Mouse (Mus musculus) E14TG2a.4 (cell line): Measurements from ENCODE around the gene Krt35.

ENCODE experiments used
- H3K27me3 ChIP-seq: 2 replicates; pipeline ENCODE4 v1.6.1; 2014; ENCODE audit warnings: low read length, control low read depth; ENCODE audit not compliant: insufficient read depth
- H3K36me3 ChIP-seq: 2 replicates; pipeline ENCODE4 v1.6.1; 2014; ENCODE audit warnings: low read length, control low read depth; ENCODE audit not compliant: insufficient read depth
- H3K4me1 ChIP-seq: replicated peaks from 2 replicates; pipeline ENCODE4 v1.6.1; 2014; ENCODE audit warnings: low read depth, low read length, control low read depth
- H3K4me3 ChIP-seq: replicated peaks from 2 replicates; pipeline ENCODE4 v1.5.1; 2014; ENCODE audit warnings: mild to moderate bottlenecking, low read length
- H3K9me3 ChIP-seq: 2 replicates; pipeline ENCODE4 v1.6.1; 2014; ENCODE audit warnings: low read length, control low read depth
- CTCF ChIP-seq: conservative IDR thresholded peaks from 2 replicates; pipeline ENCODE4 v1.5.1; 2014; ENCODE audit warnings: low read length
- NANOG ChIP-seq: IDR thresholded peaks from 2 replicates; pipeline ENCODE4 v1.6.1; 2014; ENCODE audit warnings: borderline replicate concordance, low read length, mixed read lengths
- POU5F1 ChIP-seq: IDR thresholded peaks from 2 replicates; pipeline ENCODE4 v1.6.1; 2014; ENCODE audit warnings: low read length, borderline replicate concordance

The Krt35 gene

GRCm38 (mm10) chr11:100121466-100121865, 25.4 kb upstream of the Krt35 start, which contains the start of gene Krt13:
Krt13 (minus strand) TSS chr11:100121566.
- Histone ChIP-seq H3K4me1 (no peaks in the 10 kb centered on the region; the same call in 1 of the 2 replicates), H3K27me3 (peaks cover 22% of the 10 kb centered on the region), H3K4me3 (no peak within 1 kb of the TSS), H3K9me3 (peaks cover 7% of the 10 kb centered on the region; the same call in 1 of the 2 replicates), H3K36me3 (no peaks in the 10 kb centered on the region)
- TF ChIP-seq CTCF (no peak), NANOG (no peak), POU5F1 (no peak)

GRCm38 (mm10) chr11:100120331-100120730, 24.3 kb upstream of the Krt35 start:
- Histone ChIP-seq H3K4me1 (peaks cover 9% of the 10 kb centered on the region), H3K36me3 (no peaks in the 10 kb centered on the region), H3K27me3 (peaks cover 22% of the 10 kb centered on the region), H3K9me3 (peaks cover 7% of the 10 kb centered on the region; the same call in 1 of the 2 replicates), H3K4me3 (no peak overlapping the region)
- no peak for TF ChIP-seq CTCF
- TF ChIP-seq POU5F1: no peak
- TF ChIP-seq NANOG: no peak

- no peak overlapping the region for H3K4me3 ChIP-seq
- peaks cover 9% of the 10 kb centered on the region; the same call in 1 of the 2 replicates for H3K4me1 ChIP-seq
- peaks cover 2% of the 10 kb centered on the region; the same call in 1 of the 2 replicates for H3K27me3 ChIP-seq
- no peaks in the 10 kb centered on the region for H3K36me3 ChIP-seq
- H3K9me3 ChIP-seq: 0 out of 2 replicates have a peak, but pooled peaks cover 2% of the 10 kb centered on the region
- TF ChIP-seq NANOG (no peak), CTCF (no peak), POU5F1 (no peak)
Observed at GRCm38 (mm10) chr11:100113742-100114029, 17.6 kb upstream of the Krt35 start.

- TF ChIP-seq POU5F1 (no peak), CTCF (no peak), NANOG (no peak)
- no peaks in the 10 kb centered on the region for H3K27me3 ChIP-seq
Observed at GRCm38 (mm10) chr11:100112935-100113741, 17.1 kb upstream of the Krt35 start.

GRCm38 (mm10) chr11:100105576-100106122, 9.6 kb upstream of the Krt35 start, which contains the start of gene Krt36:
Krt36 (minus strand) TSS chr11:100105626.
- no peak within 1 kb of the TSS for H3K4me3 ChIP-seq
- no peaks in the 10 kb centered on the region for H3K36me3 ChIP-seq
- TF ChIP-seq NANOG (no peak), CTCF (no peak), POU5F1 (no peak)
- no peaks in the 10 kb centered on the region for H3K9me3 ChIP-seq
- H3K27me3 ChIP-seq: peaks cover 9% of the 10 kb centered on the region
- H3K4me1 ChIP-seq: no peaks in the 10 kb centered on the region

More at GRCm38 (mm10) chr11:100112935-100113741, 17.1 kb upstream of the Krt35 start:
- no peak overlapping the region for H3K4me3 ChIP-seq
- peaks cover 9% of the 10 kb centered on the region; the same call in 1 of the 2 replicates for H3K4me1 ChIP-seq
- H3K9me3 ChIP-seq: 0 out of 2 replicates have a peak, but pooled peaks cover 2% of the 10 kb centered on the region
- H3K36me3 ChIP-seq: no peaks in the 10 kb centered on the region

GRCm38 (mm10) chr11:100102693-100103429, 6.8 kb upstream of the Krt35 start:
- Histone ChIP-seq H3K27me3 (peaks cover 9% of the 10 kb centered on the region), H3K9me3 (no peaks in the 10 kb centered on the region), H3K36me3 (no peaks in the 10 kb centered on the region), H3K4me1 (no peaks in the 10 kb centered on the region), H3K4me3 (no peak overlapping the region)
- TF ChIP-seq POU5F1: no peak
- no peak for TF ChIP-seq NANOG
- no peak for TF ChIP-seq CTCF

GRCm38 (mm10) chr11:100100391-100100790, 4.3 kb upstream of the Krt35 start:
- Histone ChIP-seq H3K9me3 (no peaks in the 10 kb centered on the region), H3K4me1 (no peaks in the 10 kb centered on the region), H3K36me3 (no peaks in the 10 kb centered on the region), H3K4me3 (no peak overlapping the region), H3K27me3 (peaks cover 9% of the 10 kb centered on the region)
- TF ChIP-seq NANOG (no peak), POU5F1 (no peak), CTCF (no peak)

- peaks cover 3% of the 10 kb centered on the region; the same call in 1 of the 2 replicates for H3K27me3 ChIP-seq
- TF ChIP-seq NANOG: no peak
- TF ChIP-seq POU5F1: no peak
- no peak for TF ChIP-seq CTCF
- H3K9me3 ChIP-seq: no peaks in the 10 kb centered on the region
Observed at GRCm38 (mm10) chr11:100097819-100098218, 1.8 kb upstream of the Krt35 start.

More at GRCm38 (mm10) chr11:100097819-100098218, 1.8 kb upstream of the Krt35 start:
- no peak overlapping the region for H3K4me3 ChIP-seq
- no peaks in the 10 kb centered on the region for H3K36me3 ChIP-seq
- no peaks in the 10 kb centered on the region for H3K4me1 ChIP-seq
